Mouse (Mus musculus): ENCODE data around the gene Ucn2. TPM values are rescaled to one million over a fixed set of nuclear protein-coding genes. Genes with fewer than 3 reads are reported as not detected.

Gene Ucn2
- 0.13 and 0.16 TPM in 2 replicates for polyA plus RNA-seq (2012; rRNA removed)

DNA sequence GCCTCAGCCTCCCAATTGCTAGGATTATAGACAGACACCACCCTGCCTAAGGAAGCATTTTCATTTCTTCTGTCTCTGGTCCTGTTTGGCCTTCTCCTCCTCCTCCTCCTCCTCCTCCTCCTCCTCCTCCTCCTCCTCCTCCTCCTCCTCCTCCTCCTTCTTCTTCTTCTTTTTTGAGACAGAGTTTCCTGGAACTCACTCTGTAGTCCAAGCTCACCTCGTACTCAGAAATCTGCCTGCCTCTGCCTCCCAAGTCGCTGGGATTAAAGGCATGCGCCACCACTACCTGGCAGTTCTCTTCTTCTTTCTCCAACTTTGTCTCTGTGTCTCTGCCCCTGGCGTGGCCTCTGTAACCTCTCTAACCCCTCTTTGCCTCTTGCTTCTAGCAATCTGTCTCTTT lies at the start of gene Ucn2:
Gene Ucn2 (plus strand): TSS at position 301 of the 400 bp plus-strand sequence.

DNA sequence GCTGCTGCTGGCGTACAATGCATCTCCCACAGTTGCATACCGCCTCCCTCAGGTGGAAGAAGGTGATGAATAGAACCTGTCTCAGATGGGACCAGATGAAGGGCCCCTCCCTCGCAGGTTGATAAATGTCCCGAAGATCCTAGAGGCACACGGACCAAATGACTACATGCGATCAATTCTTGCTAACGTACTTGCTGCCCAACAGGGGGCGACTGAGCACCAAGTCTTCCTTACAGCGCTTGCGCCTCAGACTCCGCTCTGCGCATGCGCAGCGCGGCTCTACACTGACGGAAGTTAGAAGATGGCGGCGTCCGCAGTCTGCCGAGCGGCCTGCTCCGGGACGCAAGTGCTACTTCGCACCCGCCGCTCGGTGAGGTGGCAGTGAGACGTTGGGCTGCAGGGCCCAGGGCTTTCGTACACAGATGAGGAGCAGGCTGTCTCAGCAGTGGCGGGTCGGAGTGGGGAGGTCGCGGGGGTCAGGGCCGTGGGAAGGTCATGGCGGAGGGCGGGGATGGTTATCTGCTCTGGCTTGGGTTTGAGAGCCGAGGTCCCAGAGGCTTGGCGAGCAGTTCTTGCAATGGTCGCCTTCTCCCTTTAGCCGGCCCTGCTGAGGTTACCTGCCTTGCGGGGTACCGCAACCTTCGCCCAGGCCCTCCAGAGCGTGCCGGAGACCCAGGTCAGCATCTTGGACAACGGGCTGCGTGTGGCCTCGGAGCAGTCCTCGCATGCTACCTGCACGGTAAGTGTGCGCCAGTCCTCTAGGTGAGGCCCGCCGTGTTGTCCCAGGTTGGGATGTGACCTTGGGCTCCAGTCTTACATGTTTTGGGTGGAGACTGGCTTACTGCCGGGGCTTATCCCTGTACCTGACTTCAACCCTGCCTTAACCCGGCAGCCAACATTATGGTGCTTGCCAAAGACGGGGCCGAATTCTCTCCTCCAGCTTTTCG lies 49.1 kb upstream of the Ucn2 start, which contains the start of gene Uqcrc1:
Gene Uqcrc1 (plus strand): TSS at position 216 of the 947 bp plus-strand sequence.

DNA sequence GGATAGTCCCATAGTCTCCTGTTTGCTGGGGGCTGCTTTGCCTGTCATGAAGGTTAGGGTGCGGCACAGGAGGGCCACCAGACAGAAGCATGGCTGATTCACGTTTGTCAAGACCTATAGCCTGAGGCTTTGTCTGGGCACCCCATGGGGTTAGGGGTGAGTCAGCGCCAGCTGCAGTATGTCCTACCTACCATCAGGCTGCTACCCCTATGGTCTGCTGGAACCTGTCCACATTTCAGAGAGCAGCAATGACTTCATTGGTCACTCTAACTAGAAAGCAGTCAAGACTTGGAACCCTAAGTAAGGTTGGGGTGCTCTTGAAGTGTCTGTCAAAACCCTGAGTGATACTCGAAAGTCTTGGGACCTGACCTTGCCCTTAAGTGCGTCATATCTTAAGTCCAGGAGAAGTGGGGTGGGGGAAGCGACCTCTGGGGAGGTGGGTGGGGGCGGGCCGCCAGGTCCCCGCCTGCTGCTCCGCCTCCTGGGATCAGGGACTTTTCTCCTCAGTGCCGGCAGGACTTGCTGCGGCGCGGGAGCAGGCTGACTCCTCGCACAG lies 32.7 kb upstream of the Ucn2 start, which contains the start of gene Col7a1:
Gene Col7a1 (plus strand): TSS at position 506 of the 556 bp plus-strand sequence.

DNA sequence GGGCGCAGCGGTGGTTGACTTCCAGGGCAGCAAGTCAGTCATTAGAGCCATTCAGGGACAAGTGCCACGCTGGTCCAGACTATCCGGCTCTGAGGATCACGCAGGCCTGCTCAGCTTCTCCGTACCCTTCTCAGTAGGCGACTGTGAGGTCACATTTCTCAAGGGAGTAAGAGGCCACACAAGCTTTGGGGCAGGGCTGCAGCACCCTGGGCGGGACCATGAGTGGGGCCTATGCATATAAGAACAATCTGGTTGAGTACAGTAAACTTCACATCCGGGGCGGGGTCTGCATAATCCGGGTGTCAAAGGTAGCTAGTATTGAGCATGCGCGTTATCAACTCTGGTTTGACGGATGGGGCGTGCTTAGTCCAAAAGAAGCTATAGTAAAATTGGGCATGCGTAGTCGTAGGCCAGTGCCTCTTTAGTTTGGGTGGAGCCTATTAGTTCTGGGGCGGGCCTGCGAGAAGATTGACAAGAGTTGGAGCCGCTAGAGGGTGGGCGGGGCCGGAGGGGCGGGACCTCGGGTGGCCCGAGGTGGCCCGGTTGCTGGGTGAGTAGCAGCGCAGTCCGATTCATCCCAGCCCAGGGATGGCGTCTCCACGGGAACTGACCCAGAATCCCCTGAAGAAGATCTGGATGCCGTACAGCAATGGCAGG lies 5.7 kb downstream of the Ucn2 start, which contains the start of gene Pfkfb4:
Gene Pfkfb4 (plus strand): TSS at position 351 of the 657 bp plus-strand sequence.

Other genes starting within 250 kb of the Ucn2 start
- 46.0 and 51.8 TPM in 2 replicates for gene Ip6k2, start 202.2 kb upstream of the Ucn2 start, polyA plus RNA-seq (2012; rRNA removed)
- gene Nckipsd, start 177.6 kb upstream of the Ucn2 start, polyA plus RNA-seq (2012; rRNA removed) = 28.1 and 30.3 TPM in 2 replicates
- gene Celsr3, start 159.7 kb upstream of the Ucn2 start, polyA plus RNA-seq (2012; rRNA removed) = 2.1 and 2.3 TPM in 2 replicates
- 7.2 and 11.9 TPM in 2 replicates for gene Slc26a6, start 132.7 kb upstream of the Ucn2 start, polyA plus RNA-seq (2012; rRNA removed)
- not detected in 2 replicates for gene Tmem89, start 71.4 kb upstream of the Ucn2 start, polyA plus RNA-seq (2012; rRNA removed)
- 840 and 874 TPM in 2 replicates for gene Uqcrc1, start 49.4 kb upstream of the Ucn2 start, polyA plus RNA-seq (2012; rRNA removed)
- 0.58 and 4.1 TPM in 2 replicates for gene Col7a1, start 32.4 kb upstream of the Ucn2 start, polyA plus RNA-seq (2012; rRNA removed)
- 31.5 and 46.8 TPM in 2 replicates for gene Pfkfb4, start 5.8 kb downstream of the Ucn2 start, polyA plus RNA-seq (2012; rRNA removed)
- gene Shisa5, start 52.6 kb downstream of the Ucn2 start, polyA plus RNA-seq (2012; rRNA removed) = 758 and 915 TPM in 2 replicates
- 59.2 and 60.5 TPM in 2 replicates for gene Trex1, start 73.7 kb downstream of the Ucn2 start, polyA plus RNA-seq (2012; rRNA removed)
- 16.6 and 17.8 TPM in 2 replicates for gene Atrip, start 88.1 kb downstream of the Ucn2 start, polyA plus RNA-seq (2012; rRNA removed)
- gene Ccdc51, start 96.5 kb downstream of the Ucn2 start, polyA plus RNA-seq (2012; rRNA removed) = 10.4 and 11.4 TPM in 2 replicates
- gene Tma7, start 96.6 kb downstream of the Ucn2 start, polyA plus RNA-seq (2012; rRNA removed) = 9.9 and 17.1 TPM in 2 replicates
- gene Plxnb1, start 109.4 kb downstream of the Ucn2 start, polyA plus RNA-seq (2012; rRNA removed) = 8.2 and 8.6 TPM in 2 replicates
- gene Fbxw21, start 176.0 kb downstream of the Ucn2 start, polyA plus RNA-seq (2012; rRNA removed) = not detected in 2 replicates
- not detected in 2 replicates for gene Fbxw13, start 210.0 kb downstream of the Ucn2 start, polyA plus RNA-seq (2012; rRNA removed)
- gene Fbxw20, start 248.7 kb downstream of the Ucn2 start, polyA plus RNA-seq (2012; rRNA removed) = not detected in 2 replicates